Mouse (Mus musculus) gastrocnemius, postnatal 10 days (tissue): ENCODE data around the gene Lama1. TPM values are rescaled to one million over a fixed set of nuclear protein-coding genes. Genes with fewer than 3 reads are reported as not detected.

ENCODE experiments used
- DNase-seq: peaks from one replicate; pipeline ENCODE4 v3.0.0; 2021; ENCODE audit warnings: mixed read lengths
- long read RNA-seq, 2 experiments: library from polyadenylated mRNA; stranded (forward); transcript quantifications; one replicate each; pipeline ENCODE4 v2.0.0; 2021
- total RNA-seq, 2 experiments: library from RNA; stranded (reverse); gene quantifications; 2 replicates each; pipeline ENCODE4 v1.2.3; 2021

The Lama1 gene
- under 1 TPM; 0.16 to 0.25 TPM for total RNA-seq
- long read RNA-seq, experiment 1, partial matches to known transcripts, result 1 of 1 reads
- long read RNA-seq, experiment 1, other reads (novel, unspliced or antisense), result 0 of 1 reads
- long read RNA-seq, experiment 2, result 0 reads

DNA sequence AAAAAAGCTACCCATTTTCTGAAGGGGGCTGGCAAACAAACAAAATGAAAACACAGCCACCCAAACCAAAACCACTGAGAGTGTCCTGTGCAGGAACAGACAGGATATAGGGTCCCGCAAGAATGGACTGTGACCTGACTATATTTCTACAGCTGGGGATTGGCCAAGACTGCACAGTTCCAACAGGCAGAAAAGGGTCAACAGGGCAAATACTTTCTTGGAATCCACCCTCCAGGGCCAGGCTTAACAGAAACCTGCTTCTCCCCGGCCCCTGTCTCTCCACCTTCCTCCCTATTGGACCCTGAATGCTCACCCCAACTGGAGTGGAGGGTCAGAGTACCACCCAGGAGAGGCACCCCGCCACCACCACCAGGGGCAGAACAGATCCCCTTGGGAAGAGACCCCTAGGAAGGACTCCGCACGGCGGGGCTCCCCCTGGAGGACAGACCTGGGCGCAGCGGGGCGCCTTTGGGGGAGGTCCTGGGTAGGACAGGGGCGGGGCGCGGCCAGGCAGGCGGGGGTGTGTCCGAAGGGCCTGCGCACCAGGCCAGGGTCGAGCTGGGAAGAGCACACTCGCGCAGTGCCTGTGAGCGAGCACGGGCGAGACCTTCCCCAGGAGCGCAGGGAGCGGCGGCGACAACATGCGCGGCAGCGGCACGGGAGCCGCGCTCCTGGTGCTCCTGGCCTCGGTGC is at the start of gene Lama1:
Gene Lama1, plus strand, starts transcription at position 566 of the 693 bp plus-strand sequence.
- DNase-seq, result peak; percentile 75

DNA sequence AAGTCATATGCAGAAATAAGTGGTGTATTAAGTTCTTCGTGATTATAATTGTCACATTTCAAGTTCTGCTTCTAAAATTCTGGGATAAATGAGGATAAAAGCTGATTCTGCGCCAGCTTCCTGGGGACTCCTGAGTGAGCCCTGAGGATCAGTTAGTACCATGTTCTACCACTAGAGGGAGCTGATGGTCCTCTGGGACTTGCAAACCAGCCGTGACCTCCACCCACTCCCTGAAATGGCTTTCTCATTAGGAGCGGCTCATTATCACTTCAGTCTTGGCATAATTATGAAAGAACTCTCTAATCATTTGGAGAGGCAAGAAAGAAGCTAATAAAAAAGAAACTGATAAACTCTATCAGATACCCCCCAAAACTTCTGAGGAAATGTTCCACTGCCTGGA is 45.6 kb upstream of the Lama1 start:
- peak; percentile 38 for DNase-seq

DNA sequence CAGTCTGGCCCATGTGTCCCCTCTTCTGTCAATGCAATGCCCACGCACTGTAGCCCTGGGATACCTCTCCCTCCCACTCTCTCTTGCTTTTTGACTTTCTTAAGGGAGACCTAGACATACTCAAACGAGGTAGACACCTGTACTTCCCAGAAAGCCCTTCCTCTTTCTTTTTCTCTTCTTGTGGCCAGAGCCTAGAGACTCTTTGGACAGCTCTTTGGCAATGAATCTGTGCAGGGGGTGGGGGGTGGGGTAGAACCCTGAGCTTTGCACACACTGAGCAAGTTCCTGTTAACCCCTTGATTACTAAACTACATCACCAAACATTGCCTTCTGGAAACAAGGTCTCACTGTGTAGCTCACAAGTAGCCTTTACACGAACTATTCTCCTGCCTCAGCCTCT is 32.8 kb upstream of the Lama1 start:
- DNase-seq, result no peak

DNA sequence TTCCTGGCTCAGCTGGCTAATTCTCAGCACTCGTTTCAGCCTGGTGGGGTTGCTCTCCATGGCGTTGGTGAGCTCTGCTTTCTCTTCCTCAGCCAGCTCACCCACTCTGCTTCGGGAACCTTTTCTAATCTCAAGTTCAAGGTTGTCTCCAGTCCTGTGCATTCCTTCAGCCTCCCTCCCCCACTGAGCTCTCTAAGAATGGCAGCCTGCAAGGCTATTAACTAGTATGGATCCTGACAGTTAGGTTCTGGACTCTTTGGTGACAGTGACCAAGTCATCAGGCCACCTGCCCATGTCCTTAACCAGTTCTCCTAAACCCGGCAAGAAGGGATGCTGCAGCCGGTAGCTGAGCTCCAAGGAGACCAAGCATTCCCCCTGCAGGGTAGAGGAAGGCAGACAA is 30.1 kb upstream of the Lama1 start:
- DNase-seq, result no peak

DNA sequence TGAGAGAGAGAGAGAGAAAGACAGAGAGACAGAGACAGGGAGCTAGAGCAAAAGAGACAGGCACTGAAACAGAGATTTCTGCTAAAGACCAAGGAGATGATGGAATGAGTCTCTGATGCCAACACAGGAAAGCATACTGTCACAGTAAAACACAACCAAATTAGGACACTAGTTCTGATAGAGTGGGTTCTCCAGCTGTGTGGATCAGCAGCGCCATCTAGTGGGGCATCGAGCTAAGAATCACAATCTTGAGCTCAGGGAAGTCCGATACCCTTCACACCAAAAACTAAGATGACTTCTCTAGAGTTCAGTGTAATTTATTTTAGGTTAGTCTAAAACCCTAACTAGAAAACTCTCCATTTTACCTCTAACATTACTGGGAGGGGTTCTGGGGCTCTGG is 29.1 kb upstream of the Lama1 start:
- peak; percentile 70 for DNase-seq

DNA sequence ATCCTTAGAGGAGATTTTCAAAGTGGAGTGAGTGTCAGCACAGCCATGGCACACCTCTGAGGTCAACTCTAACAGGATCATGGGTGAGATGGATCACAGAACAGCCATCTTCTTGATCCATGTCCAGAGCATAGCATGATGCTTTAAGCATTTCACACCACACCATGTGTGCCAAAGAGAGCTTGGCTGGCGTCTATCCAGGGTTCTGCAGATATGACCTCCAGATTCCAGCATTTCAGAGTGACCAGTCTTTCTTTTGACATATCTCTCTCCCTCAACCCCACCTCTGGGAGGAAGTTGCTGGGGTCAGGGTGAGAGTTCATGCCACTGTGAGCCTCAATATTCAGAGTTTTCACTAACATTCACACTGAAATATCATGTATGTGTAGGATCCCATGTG is 18.5 kb upstream of the Lama1 start:
- no peak for DNase-seq

DNA sequence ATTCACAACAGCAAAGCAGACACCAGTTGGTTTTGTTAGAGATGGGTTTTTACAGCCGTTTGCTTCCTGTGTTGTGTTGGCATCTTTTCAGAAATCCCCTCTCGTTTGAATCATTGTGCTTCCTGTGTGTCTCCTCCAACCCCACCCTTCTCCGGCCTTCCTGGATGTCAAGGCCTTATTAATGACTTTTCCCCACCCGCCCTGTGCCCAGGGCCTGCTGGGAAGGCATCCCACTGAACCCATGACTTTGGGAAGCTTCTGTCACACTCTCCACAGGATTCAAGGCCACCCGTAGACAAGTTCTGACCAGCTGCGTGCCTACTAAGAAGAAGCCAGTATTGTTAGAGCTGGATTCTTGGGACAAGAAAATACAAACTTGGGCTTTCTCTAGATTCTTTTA is 16.0 kb upstream of the Lama1 start:
- no peak for DNase-seq

DNA sequence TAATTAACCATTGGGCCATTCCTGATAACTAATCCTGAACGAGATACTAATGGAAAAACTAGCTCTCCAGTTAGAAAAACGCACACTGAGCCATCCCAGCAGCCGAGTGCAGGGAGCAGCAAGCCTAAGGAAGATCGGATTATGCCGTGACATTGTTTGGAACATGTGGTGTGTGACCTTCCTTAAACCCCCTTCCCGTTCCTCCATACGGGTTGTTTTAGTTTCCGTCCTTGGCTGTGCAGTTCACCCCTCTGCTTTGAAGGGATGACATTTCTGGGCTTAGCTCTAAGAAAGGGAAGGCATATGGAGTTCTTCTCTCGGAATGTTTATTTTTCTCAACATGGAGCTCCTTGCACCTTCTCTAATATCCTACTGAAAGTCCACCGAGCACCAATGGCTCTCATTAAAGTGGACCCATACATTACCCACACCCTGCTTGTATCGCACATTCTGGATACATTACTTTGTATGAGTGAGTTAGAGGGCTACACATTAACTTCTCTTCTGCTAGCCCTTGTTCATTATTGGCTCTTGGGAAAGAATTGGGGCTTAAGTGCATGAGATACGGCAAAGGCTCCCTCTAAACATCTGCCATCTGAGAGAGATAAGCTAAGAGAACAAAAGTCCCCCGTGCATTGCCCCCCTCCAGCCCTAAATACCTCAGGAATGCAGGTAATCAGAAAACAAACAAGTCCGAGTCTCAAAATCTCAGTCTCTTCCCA is 11.9 kb upstream of the Lama1 start:
- DNase-seq, result no peak

DNA sequence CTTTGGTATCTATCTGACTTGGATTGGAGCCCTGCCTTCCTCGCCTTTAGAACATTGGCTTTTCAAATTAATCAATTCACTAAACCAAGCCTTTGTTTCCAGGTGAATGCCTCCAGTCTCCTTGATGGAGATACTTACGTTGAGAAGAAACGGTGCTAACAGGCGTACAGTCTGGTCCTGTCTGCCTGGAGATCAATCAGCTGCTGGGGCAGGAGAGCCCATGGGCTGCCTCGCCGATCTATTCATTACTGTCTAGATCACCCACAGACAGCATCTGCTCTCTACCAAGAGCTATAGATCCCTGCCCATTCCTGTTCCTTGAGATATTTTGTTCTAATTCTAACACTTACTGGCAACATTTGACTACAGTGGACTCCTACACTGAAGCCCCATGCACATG is 9.6 kb upstream of the Lama1 start:
- no peak for DNase-seq

DNA sequence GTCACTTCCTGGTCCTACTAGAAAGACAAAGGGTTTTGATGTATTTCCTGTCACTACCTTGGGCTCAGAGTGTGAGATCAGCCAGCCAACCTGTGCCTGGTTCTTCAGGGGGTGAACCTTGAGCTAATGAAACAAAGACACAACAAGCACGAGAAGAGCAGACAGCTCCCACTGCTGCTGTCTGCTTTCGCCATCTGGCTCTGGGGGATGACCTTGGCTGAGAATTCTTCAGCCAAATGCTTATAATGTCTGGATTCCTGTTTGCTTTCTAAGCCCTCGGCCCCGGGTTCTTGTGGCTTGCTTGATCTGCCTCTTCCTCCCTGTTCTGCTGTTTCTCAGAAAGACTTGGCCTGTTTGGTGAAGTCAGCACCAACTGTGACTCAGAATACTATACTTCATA is 6.4 kb upstream of the Lama1 start:
- no peak for DNase-seq

DNA sequence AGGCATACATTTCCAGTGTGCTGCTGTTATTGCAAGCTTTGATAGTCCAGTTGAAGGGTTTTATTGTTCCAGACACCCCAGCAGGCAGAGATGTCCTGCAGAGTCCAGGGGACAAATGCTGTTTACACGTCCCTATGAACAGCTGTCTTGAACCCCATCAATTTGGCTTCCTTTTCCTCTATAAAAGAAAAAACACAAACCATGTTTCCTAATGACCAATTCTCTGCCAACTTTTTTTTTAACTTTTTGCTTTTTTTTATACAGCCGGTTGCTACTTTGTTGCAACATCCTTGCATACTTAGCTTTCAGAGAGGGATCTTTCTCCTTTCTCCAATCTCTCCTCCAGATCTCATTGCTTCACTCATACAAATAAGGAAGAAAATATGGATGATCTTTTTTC is 4.4 kb upstream of the Lama1 start:
- DNase-seq, result no peak

DNA sequence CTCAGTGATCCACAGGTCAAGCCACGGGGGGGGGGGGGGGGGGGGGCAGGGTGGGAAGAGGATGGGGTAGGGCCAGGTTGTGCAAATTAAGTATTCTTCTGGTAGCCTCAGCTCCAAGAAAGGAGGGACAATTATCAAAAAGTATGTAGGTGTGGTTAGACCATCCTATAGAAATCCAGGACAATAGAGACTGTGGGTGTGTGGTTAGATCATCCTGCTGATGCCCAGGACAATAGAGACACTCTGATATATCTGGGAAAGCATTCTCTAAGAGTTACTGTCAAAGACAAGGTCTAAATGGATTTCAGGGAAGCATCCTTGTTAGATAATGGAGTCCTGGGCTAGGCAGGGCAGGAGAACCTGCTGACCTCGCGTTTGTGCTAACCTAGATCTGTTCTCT is 3.2 kb upstream of the Lama1 start:
- DNase-seq, result no peak

DNA sequence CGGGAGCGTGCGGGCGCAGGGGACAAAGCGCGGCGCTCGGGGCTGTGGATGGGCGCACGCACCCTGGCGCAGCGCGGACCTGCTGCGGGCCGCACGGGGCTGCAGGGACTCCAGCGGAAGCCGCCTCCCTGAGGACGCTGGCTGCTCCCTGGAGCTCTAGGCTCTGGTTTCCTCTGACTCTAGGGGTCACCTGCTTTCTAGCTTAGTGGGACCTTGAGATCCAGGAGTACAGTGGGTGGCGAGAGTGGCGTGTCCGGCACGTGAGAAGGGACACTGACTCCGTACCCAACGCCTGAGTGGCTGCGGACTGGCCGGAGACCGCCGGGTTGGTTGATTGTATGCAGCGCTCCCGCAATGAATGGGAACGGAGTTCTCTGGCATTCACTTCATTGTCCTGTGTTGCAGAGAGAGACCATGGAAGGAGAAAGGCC is 417 bp downstream of the Lama1 start:
- no peak for DNase-seq

DNA sequence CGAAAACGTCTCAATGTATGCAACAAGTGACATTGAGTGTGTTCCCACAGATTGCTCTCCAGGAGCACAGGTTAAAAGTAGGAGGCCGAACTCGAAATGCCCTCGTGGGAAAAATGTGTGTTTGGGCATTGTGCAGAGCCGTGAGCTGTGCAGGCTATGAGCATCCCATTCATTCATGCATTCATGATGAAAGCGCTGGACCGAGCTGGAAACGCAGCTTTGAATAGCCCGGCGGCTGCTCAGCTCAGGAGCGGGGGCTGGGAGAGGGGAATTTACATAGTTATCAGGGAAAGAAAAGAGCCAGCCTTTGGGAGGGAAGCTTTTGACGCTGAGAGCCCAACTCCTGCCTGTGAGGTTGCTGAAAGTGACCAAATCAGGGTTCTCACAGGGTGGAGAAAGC is 1.2 kb downstream of the Lama1 start:
- no peak for DNase-seq

DNA sequence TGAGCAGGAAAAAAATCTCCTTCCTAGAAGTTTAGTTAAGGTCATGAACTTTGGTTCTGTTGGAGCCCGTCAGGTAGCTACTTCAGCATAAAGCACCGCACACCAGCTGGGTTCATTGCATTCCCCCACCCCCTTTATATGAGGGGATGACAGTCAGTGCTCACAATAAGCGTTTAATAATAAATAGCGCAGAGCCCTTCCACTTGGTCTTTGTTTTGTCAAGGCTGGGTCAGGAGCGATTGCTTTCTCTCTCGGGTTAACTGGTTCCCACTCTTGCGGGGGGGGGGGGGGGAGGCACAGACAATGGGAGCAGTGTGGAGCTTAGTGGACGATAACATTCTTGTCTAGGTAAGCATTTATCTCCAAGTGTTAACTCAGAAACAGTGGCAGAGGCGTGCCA is 4.7 kb downstream of the Lama1 start:
- no peak for DNase-seq

DNA sequence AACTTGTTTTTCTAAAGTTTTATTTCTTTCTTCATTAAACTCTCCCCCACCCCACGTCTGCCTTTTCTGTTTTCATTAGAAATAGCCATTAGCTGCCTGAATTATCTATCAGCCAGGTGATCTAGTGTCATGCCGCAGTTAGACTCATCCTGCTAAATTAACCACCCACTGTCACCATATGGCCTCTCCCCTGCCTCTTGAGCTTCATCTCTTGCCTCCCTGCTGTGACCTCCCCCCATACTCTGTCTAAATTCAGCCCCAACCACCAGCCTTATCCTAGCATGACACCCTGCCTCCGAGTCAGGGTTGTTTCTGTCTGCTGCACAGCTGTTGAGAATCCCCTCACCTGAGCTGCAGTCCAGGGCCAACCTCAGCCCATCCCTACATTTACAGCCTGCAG is 5.9 kb downstream of the Lama1 start:
- no peak for DNase-seq

DNA sequence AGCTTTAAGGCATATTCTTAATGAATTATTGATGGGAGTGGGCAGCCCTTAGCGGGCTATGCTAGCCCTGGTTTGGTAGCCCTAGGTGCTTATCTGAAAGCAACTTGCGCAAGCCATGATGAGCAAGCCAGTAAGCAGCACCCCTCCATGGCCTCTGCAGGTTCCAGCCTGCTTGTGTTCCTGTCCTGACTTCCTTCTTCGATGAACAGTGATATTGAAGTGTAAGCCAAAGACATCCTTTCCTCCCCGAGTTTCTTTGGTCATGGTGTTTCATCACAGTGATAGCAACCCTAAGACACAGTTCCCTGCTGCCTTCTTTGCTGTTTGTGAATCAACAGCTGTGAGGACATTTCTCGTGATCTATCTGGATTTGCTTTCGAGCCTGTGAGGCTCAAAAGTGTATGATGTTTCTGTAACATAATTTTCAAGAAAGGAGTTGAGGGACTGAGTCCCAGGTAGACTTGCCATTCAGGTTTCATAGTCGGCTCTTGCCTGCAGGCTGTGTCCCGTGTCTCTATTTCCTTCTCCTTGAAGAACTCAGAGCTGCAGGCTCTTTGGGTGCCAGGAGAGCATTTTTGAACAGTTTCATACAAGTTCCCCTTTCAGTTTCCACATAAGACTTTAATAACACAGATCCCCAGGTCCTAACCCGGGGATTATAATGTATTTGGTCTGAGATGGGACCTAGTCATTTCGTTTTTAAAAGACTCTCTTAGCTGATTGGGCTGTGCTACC is 8.1 kb downstream of the Lama1 start:
- no peak for DNase-seq

DNA sequence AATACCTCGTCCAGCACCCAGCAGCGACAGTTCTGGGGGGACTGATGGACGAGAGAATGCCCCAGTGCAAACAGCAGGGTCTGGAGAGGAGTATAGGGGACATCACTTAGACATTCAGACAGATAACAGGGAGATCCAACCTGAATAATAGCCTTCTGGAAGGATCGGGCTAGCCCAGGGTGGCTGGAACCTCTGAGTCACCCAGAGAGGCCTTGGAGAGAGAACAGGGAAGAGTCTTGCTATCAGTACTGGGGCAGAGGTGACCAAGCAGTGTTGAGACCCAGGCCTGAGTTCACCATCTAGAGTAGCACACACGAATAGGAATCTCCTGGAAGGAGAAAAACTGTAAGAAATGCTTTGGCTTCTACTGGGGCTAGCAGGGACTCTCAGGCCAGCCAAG is 9.3 kb downstream of the Lama1 start:
- DNase-seq, result no peak

DNA sequence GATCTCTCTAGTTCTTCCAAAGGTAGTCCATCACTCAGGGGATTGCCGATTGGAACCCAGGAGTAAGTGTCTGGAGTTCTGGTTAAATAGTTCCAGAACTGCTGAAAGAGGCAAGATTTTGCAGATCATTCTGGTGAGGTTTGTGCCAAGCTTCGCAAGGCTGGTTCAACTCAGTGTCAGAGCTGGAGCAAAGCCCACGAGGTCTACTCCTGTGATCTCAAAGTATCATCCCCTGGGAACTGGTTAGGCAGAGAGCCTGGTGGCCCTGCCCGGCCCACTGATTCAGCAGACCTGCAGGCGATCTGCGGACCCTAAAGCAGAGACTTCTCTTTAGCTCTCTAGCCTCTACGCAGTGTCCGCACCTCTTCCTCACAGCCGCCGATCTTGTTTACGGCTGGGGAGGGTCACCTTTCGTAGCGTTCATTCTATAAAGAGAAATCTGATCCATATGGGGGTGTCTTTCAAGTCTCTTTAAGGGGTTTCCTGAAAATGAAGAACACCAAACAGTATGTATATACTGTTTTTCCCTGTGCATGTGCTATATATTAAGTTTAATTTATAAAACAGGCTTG is 10.8 kb downstream of the Lama1 start:
- no peak for DNase-seq

DNA sequence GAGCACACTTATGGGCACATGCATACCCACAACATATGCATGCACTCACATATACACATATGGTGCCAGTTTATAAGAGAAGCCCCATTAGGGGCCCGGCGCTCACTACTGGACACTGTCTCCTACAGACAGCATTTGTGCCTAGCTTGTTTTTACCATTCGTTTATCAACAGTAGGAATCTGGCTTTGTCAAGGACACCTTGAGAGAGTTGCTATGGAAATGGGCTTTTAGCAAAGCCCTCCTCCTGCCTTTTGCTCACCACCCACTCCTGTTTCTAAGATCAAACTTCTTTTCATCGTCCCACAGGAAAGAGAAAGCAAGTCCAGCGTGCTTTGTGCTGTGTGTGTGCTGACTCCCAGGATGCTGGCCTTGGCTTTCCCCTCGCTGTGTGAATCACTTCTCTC is 13.3 kb downstream of the Lama1 start:
- no peak for DNase-seq

DNA sequence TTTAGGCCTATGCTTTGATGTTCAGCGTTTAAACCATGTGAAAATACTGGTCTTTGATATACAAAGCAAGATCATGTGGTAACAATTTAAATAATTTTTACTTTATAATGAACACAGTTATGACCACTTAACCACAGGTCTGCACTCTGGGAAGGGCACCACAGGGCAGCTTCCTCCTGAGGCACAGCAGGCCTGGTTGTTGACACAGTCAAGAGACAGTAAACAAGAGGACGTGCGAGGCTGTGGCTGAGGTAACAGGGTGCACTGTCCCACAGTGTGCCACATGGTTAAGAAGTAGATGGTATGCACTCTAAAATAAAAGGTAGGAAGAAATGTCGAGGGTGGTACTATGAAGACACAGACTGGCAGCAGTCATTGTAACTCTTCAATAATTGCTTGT is 14.3 kb downstream of the Lama1 start:
- DNase-seq, result no peak

DNA sequence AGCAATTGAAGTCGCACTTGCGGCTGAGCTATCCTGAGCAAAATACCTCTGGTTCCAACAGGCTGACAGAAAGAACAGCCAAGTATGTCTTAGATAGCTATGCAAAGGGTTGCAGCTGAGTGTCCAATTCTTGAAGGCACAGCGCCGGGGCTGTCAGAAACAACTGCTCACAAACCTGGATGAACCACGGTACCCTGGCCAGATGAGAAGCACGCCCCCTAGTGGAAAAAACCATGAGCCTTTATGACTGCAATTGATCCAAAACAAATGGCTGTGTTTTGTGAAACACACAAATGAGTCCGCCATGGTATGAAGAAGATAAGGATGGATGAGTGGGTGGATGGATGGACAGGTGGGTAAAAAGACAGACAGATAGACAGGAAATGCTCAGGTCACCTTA is 15.9 kb downstream of the Lama1 start:
- DNase-seq, result no peak

DNA sequence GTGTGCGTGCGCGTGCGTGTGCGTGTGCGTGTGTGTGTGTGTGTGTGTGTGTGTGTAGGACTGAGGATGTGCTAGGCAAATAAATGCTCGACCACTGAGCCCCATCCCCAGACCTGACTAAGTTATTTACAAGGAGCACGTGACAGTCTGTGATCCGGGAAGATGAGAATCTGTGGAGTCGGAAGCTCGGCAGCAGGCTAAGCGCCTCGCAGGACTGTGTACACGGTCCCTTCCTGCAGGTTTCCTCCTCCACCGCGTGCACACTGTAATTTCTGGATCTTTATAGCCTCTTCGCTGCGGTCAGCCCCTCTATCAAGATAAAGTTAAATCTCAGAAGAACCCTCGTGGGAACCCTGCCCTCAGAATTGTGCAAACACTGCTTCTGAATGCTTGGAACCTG is 18.4 kb downstream of the Lama1 start:
- no peak for DNase-seq
